Mouse (Mus musculus) CH12.LX (cell line): ENCODE results near the gene Sertm1.

Experiments used
- BHLHE40 ChIP-seq: IDR thresholded peaks from 2 replicates; pipeline ENCODE4 v1.6.1; 2011; ENCODE audit warnings: mild to moderate bottlenecking, low read depth, low read length, improper control_type of control experiment
- CTCF ChIP-seq, 2 experiments: IDR thresholded peaks in 1 of 2; conservative IDR thresholded peaks in 1 of 2; 2 replicates each; pipeline ENCODE4 v1.5.1; 2011 to 2012; ENCODE audit warnings: low read depth in 2 of 2, low read length in 2 of 2, improper control_type of control experiment in 1 of 2, inconsistent platforms in 1 of 2, mild to moderate bottlenecking in 1 of 2, moderate library complexity in 1 of 2
- JUN ChIP-seq: IDR thresholded peaks from 2 replicates; pipeline ENCODE4 v1.6.1; 2011; ENCODE audit warnings: low read depth, mild to moderate bottlenecking, low read length, improper control_type of control experiment, moderate library complexity; ENCODE audit not compliant: insufficient read depth
- NELFE ChIP-seq: IDR thresholded peaks from 2 replicates; pipeline ENCODE4 v1.6.1; 2011; ENCODE audit warnings: low read depth, low read length, improper control_type of control experiment
- NRF1 ChIP-seq: IDR thresholded peaks from 2 replicates; pipeline ENCODE4 v1.6.1; 2014; ENCODE audit warnings: low read depth, mild to moderate bottlenecking, inconsistent platforms, low read length, improper control_type of control experiment, moderate library complexity
- POLR2A ChIP-seq: IDR thresholded peaks from 2 replicates; pipeline ENCODE4 v1.6.1; 2011; ENCODE audit warnings: low read depth, mild to moderate bottlenecking, improper control_type of control experiment, low read length

- TF ChIP-seq NRF1 = no peak
- no peak for TF ChIP-seq BHLHE40
- no peak for TF ChIP-seq CTCF (conservative IDR thresholded peaks at IDR 0.05 in 1 of 2, IDR thresholded peaks at IDR 0.05 in 1 of 2; ENCODE audit: low read depth in 2 of 2, low read length in 2 of 2)
- TF ChIP-seq JUN = no peak
- TF ChIP-seq NELFE = no peak
- TF ChIP-seq POLR2A = no peak
Measured at GRCm38 (mm10) chr3:54934535-54934934, 18.8 kb upstream of the Sertm1 start.
